Mouse (Mus musculus) liver, postnatal 0 days (tissue): ENCODE measurements at regions not wholly inside any gene's neighbourhood (a gene's known extent, or its start where the extent isn't known, plus 50 kb on each side); places are given as distances from the start of the nearest gene placed in this dataset.

ENCODE experiments used
- ATAC-seq: fragments of 200-750 bp; cut with Nextera tagmentation; 2 replicates; pipeline ENCODE4 v1.8.0; 2017; ENCODE audit warnings: mild to moderate bottlenecking, moderate library complexity
- DNase-seq: peaks from one replicate; pipeline ENCODE4 v3.0.0-alpha.2; 2016
- H3K27ac ChIP-seq: fragments of 300-500 bp; sonication (generic); 2 replicates; pipeline ENCODE4 v1.5.1; 2014; ENCODE audit warnings: antibody characterized with exemption, moderate library complexity, mild to moderate bottlenecking, low read depth
- H3K27me3 ChIP-seq: fragments of 300-500 bp; sonication (generic); 2 replicates; pipeline ENCODE4 v1.6.1; 2014; ENCODE audit warnings: low read length, control low read depth, mixed read lengths; ENCODE audit not compliant: insufficient read depth
- H3K36me3 ChIP-seq: fragments of 300-500 bp; sonication (generic); replicated peaks from 2 replicates; pipeline ENCODE4 v1.6.1; 2014; ENCODE audit warnings: mild to moderate bottlenecking, control low read depth, low read length, moderate library complexity, mixed read lengths; ENCODE audit not compliant: insufficient read depth
- H3K4me1 ChIP-seq: fragments of 300-500 bp; sonication (generic); 2 replicates; pipeline ENCODE4 v1.6.1; 2014; ENCODE audit warnings: antibody characterized with exemption, mild to moderate bottlenecking, control low read depth; ENCODE audit not compliant: insufficient read depth
- H3K4me2 ChIP-seq: fragments of 300-500 bp; sonication (generic); 2 replicates; pipeline ENCODE4 v1.6.1; 2014; ENCODE audit warnings: low read depth, mild to moderate bottlenecking, low read length, moderate library complexity, mixed read lengths
- H3K4me3 ChIP-seq: fragments of 300-500 bp; sonication (generic); 2 replicates; pipeline ENCODE4 v1.5.1; 2014; ENCODE audit warnings: low read depth, low read length
- H3K9ac ChIP-seq: fragments of 300-500 bp; sonication (generic); replicated peaks from 2 replicates; pipeline ENCODE4 v1.6.1; 2014; ENCODE audit warnings: mild to moderate bottlenecking, moderate library complexity
- H3K9me3 ChIP-seq: fragments of 300-500 bp; sonication (generic); 2 replicates; pipeline ENCODE4 v1.6.1; 2016; ENCODE audit warnings: mild to moderate bottlenecking, control low read depth, low read length, mixed read lengths
- CTCF ChIP-seq: sonication (generic); IDR thresholded peaks from 2 replicates; pipeline ENCODE4 v1.5.1; 2016; ENCODE audit warnings: antibody characterized with exemption, low read depth
- EP300 ChIP-seq: IDR thresholded peaks from 2 replicates; pipeline ENCODE4 v1.6.1; 2016; ENCODE audit warnings: antibody characterized with exemption, low read depth, mild to moderate bottlenecking
- WGBS: fragments of 180-500 bp; shearing (Covaris S2); extraction: QIAGEN DNeasy Blood & Tissue Kit; methylation state at CpG from one replicate; pipeline ENCODE4 v1.1.7; 2014; ENCODE audit not compliant: insufficient replicate concordance; 5-methylcytosine and 5-hydroxymethylcytosine counted together

GRCm38 (mm10) chr13:11432465-11433339 is 674.0 kb downstream of the Ryr2 start:
- Histone ChIP-seq H3K27me3 (no peaks in the 10 kb centered on the region), H3K4me1 (no peaks in the 10 kb centered on the region), H3K36me3 (no peaks in the 10 kb centered on the region), H3K9me3 (no peaks in the 10 kb centered on the region), H3K4me3 (no peak overlapping the region), H3K27ac (no peak overlapping the region), H3K4me2 (no peak overlapping the region), H3K9ac (no peak overlapping the region)
- TF ChIP-seq EP300 = no peak
- TF ChIP-seq CTCF = no peak
- 68% methylated on average over 7 of the region's 7 CpGs for WGBS
- ATAC-seq (no peak), DNase-seq (no peak)

GRCm38 (mm10) chr13:11426820-11427219 is 679.9 kb downstream of the Ryr2 start:
- no peak overlapping the region for H3K27ac ChIP-seq
- H3K36me3 ChIP-seq = no peaks in the 10 kb centered on the region
- ATAC-seq (no peak), DNase-seq (no peak)
- no peaks in the 10 kb centered on the region for H3K4me1 ChIP-seq
- TF ChIP-seq CTCF (no peak), EP300 (no peak)
- H3K9me3 ChIP-seq = peaks cover 4% of the 10 kb centered on the region; the same call in 1 of the 2 replicates
- no peak overlapping the region for H3K9ac ChIP-seq
- H3K27me3 ChIP-seq = no peaks in the 10 kb centered on the region
- H3K4me3 ChIP-seq = no peak overlapping the region
- H3K4me2 ChIP-seq = no peak overlapping the region

DNA sequence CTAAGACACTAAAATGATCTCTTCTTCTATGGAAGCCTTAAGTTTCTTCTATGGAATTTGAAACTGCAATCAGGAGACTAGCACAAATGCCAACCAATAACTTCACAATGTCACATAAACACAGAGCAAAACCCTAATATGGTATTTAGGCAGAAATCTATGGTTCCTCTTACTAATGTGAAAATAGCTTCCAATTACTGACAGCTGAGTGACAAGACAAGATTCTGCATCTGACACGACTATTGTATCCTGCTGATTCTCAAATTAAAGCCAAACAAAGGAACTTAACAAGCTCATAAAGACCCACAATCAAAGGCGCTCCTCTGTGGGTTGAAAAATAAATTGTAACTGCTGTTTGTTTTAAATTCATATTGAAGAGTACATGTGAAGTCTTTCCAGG is 714.7 kb downstream of the Ryr2 start:
- Histone ChIP-seq H3K27me3 (no peaks in the 10 kb centered on the region), H3K4me2 (no peak overlapping the region), H3K4me1 (no peaks in the 10 kb centered on the region), H3K9ac (no peak overlapping the region), H3K9me3 (no peaks in the 10 kb centered on the region), H3K4me3 (no peak overlapping the region), H3K27ac (no peak overlapping the region), H3K36me3 (no peaks in the 10 kb centered on the region)
- TF ChIP-seq CTCF = no peak
- no peak for TF ChIP-seq EP300
- ATAC-seq = no peak
- WGBS = 52% methylated on average over 2 of the region's 2 CpGs
- DNase-seq = no peak

GRCm38 (mm10) chr13:11375452-11375851 is 731.3 kb downstream of the Ryr2 start:
- no peak for DNase-seq
- Histone ChIP-seq H3K9me3 (no peaks in the 10 kb centered on the region), H3K27ac (no peak overlapping the region), H3K9ac (no peak overlapping the region), H3K27me3 (no peaks in the 10 kb centered on the region), H3K4me3 (no peak overlapping the region), H3K36me3 (no peaks in the 10 kb centered on the region), H3K4me1 (no peaks in the 10 kb centered on the region), H3K4me2 (no peak overlapping the region)
- TF ChIP-seq CTCF (no peak), EP300 (no peak)
- ATAC-seq = no peak

DNA sequence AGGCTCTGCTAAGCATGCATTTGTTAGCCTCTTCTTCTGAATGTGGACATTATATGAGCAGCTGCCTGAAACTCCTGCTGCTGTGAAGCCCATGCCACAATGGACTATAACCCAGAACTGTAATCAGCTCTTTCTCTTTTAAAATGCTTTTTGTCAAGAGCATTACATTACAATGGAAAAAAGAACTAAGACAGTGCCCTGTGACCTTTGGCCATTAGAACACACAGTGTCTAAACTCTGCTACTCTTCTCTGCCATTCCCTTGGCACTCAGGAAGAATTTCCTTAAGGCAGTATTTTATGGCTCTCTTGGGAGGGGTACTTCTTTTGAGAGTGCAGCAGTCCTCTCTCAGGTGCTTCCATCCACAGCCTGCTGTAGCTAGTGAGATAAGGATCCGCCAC is 737.3 kb downstream of the Ryr2 start:
- Histone ChIP-seq H3K9ac (no peak overlapping the region), H3K4me1 (no peaks in the 10 kb centered on the region), H3K9me3 (no peaks in the 10 kb centered on the region), H3K27ac (no peak overlapping the region), H3K36me3 (no peaks in the 10 kb centered on the region), H3K27me3 (no peaks in the 10 kb centered on the region), H3K4me3 (no peak overlapping the region), H3K4me2 (no peak overlapping the region)
- DNase-seq (no peak), ATAC-seq (no peak)
- 46% methylated on average over 1 of the region's 1 CpGs for WGBS
- TF ChIP-seq EP300 (no peak), CTCF (no peak)

- no peak for TF ChIP-seq EP300
- no peak for TF ChIP-seq CTCF
- Histone ChIP-seq H3K9ac (no peak overlapping the region), H3K4me1 (no peaks in the 10 kb centered on the region), H3K9me3 (no peaks in the 10 kb centered on the region), H3K4me3 (no peak overlapping the region), H3K27ac (no peak overlapping the region), H3K36me3 (no peaks in the 10 kb centered on the region), H3K4me2 (no peak overlapping the region), H3K27me3 (no peaks in the 10 kb centered on the region)
- WGBS = 66% methylated on average over 3 of the region's 3 CpGs
- ATAC-seq (no peak), DNase-seq (no peak)
Observed at GRCm38 (mm10) chr13:11362872-11363271, 743.9 kb downstream of the Ryr2 start.
